Mouse (Mus musculus): ENCODE results near the gene Cd200.

DNA sequence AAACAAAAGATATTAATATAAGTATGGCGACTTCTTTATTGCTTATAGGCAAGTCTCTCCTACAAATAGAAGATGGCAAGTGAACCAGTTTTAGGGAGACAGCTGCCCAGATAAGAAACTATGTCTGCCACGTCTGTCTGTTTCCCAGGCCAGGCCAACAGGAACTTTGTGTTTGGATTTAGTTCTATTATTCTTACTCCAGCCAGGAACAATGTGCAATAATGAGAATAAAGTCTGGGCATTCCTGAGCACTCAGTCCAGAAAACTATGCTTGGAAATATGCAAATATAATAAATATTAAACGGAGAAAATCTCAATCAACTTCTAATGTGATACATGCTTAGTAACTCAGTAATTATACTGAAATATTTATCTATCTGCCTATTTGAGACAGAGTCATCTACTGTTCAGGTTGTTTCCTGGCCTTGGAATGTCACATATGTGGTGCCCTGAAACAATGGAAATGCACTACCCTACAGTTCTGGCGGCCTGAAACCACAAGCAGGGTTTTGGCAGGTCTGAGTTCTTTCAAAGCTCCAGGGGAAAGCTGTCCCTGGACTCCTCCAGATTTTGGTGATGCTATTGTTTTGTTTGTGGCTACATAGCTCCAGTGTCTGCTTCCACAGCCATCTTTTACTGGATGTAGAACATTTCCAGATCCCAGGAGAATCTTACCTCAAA is 39.4 kb downstream of the Cd200 start:
- TF ChIP-seq GATA1 (IDR thresholded peaks at IDR 0.05; ENCODE audit: borderline replicate concordance, low read length) (no peak), FLI1 (IDR thresholded peaks at IDR 0.05; ENCODE audit: low read length) (no peak)
